Mouse (Mus musculus) kidney, postnatal 10 days (tissue): Measurements from ENCODE around the gene Camkk1.
A peak's percentile ranks its signal among the peaks of the same experiment; 100 is the strongest.

Source experiments
- DNase-seq: peaks from one replicate; pipeline ENCODE4 v3.0.0; 2021; ENCODE audit warnings: mixed read lengths

Gene Camkk1

GRCm38 (mm10) chr11:73059630-73060029 lies 40.8 kb downstream of the Camkk1 start:
- no peak for DNase-seq

- DNase-seq, result no peak
These were observed 42.6 kb downstream of the Camkk1 start for GRCm38 (mm10) chr11:73061413-73061812.

GRCm38 (mm10) chr11:73071839-73072238 lies 53.0 kb downstream of the Camkk1 start:
- peak; percentile 66 for DNase-seq

GRCm38 (mm10) chr11:73076295-73076694 lies 57.5 kb downstream of the Camkk1 start:
- DNase-seq, result no peak

GRCm38 (mm10) chr11:73076733-73077132 lies 57.9 kb downstream of the Camkk1 start:
- peak; percentile 13 for DNase-seq

- no peak for DNase-seq
These were observed 58.5 kb downstream of the Camkk1 start for GRCm38 (mm10) chr11:73077211-73077720.

GRCm38 (mm10) chr11:73078615-73079014 lies 59.8 kb downstream of the Camkk1 start:
- no peak for DNase-seq

- DNase-seq, result no peak
These were observed 61.5 kb downstream of the Camkk1 start for GRCm38 (mm10) chr11:73080306-73080705.

- DNase-seq, result no peak
These were observed 65.5 kb downstream of the Camkk1 start for GRCm38 (mm10) chr11:73084303-73084702.

GRCm38 (mm10) chr11:73084804-73085231 lies 66.0 kb downstream of the Camkk1 start:
- DNase-seq, result peak; percentile 74

GRCm38 (mm10) chr11:73085391-73085790 lies 66.6 kb downstream of the Camkk1 start:
- DNase-seq, result peak; percentile 57

GRCm38 (mm10) chr11:73087700-73088480 lies 69.1 kb downstream of the Camkk1 start:
- no peak for DNase-seq

- DNase-seq, result no peak
These were observed 71.5 kb downstream of the Camkk1 start, which contains the start of gene Itgae for GRCm38 (mm10) chr11:73090283-73090682. TSS of gene Itgae (plus strand) at chr11:73090583.

GRCm38 (mm10) chr11:73090826-73091225 lies 72.0 kb downstream of the Camkk1 start:
- DNase-seq, result no peak
